In the genomic region with DNA sequence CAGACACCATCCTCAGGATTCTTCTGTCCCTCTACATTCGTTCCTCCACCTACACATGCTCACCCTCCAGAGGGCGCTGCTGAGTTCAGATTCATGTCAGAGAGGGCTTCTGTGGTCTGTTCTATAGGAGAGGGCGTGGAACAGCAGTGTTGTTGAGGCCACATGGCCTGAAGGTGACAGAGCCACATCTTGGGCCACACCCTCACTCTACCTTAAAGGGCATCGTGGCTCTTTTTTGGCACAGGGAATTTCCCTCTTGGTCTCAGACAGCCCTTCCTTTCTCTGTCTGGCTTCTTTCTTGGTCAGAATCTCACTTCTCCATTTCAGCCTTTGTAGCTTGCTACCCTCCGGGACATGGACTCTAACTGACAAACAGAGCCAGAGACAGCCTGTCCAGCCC, we compare ENCODE assay signal across 8 mouse cellular contexts. TPM values are rescaled to one million over a fixed set of nuclear protein-coding genes. Genes with fewer than 3 reads are reported as not detected.
DNase-seq lines count a peak whose midpoint lies in the region; ATAC-seq and TF ChIP-seq lines count a peak whose summit lies in the region.

No protein-coding gene starts in this region.

- H3K27me3 ChIP-seq in hindbrain, embryonic 14.5 days (ENCODE audit: control insufficient read depth, insufficient read depth, low read length): no peaks in the 10 kb centered on the region
- H3K27me3 ChIP-seq in hindbrain, embryonic 13.5 days: no peaks in the 10 kb centered on the region
- H3K27me3 ChIP-seq in hindbrain, postnatal 0 days (ENCODE audit: insufficient read depth, low read length): no peaks in the 10 kb centered on the region
- peaks cover 30% of the 10 kb centered on the region for H3K27me3 ChIP-seq in megakaryocyte, embryonic 14.5 days (replicated peaks)
- H3K27me3 ChIP-seq in stomach, embryonic 16.5 days (ENCODE audit: control insufficient read depth, insufficient read depth, low read length): no peaks in the 10 kb centered on the region

- WGBS in hindbrain, embryonic 14.5 days: 46% methylated on average over 5 of the region's 5 CpGs
- WGBS in hindbrain, embryonic 13.5 days: 52% methylated on average over 5 of the region's 5 CpGs
- WGBS in hindbrain, postnatal 0 days: 52% methylated on average over 5 of the region's 5 CpGs
- 33% methylated on average over 5 of the region's 5 CpGs for WGBS in stomach, embryonic 16.5 days

- H3K9me3 ChIP-seq in hindbrain, embryonic 14.5 days (ENCODE audit: control insufficient read depth, low read length): 0 out of 2 replicates have a peak, but pooled peaks cover 6% of the 10 kb centered on the region
- H3K9me3 ChIP-seq in hindbrain, embryonic 13.5 days: no peaks in the 10 kb centered on the region
- no peaks in the 10 kb centered on the region for H3K9me3 ChIP-seq in hindbrain, postnatal 0 days (ENCODE audit: low read length)
- H3K9me3 ChIP-seq in megakaryocyte, embryonic 14.5 days: peaks cover 17% of the 10 kb centered on the region
- peaks cover 8% of the 10 kb centered on the region; the same call in 1 of the 2 replicates for H3K9me3 ChIP-seq in stomach, embryonic 16.5 days (replicated peaks; ENCODE audit: control insufficient read depth, low read length)

- ATAC-seq in hindbrain, embryonic 14.5 days (ENCODE audit: low FRiP score): no peak
- no peak for ATAC-seq in hindbrain, embryonic 13.5 days (ENCODE audit: low FRiP score)
- ATAC-seq in erythroblast, adult 5-6 weeks (replicated peaks; ENCODE audit: low FRiP score, poor library complexity, severe bottlenecking): 0 out of 2 replicates have a peak, but pooled peaks have one; percentile 44
- no peak; the same call in 1 of the 2 replicates for ATAC-seq in hindbrain, postnatal 0 days
- no peak; the same call in 1 of the 2 replicates for ATAC-seq in stomach, embryonic 16.5 days (ENCODE audit: insufficient read depth, low FRiP score)

- no peaks in the 10 kb centered on the region for H3K4me1 ChIP-seq in hindbrain, embryonic 14.5 days (replicated peaks; ENCODE audit: control insufficient read depth, insufficient read depth, low read length)
- no peaks in the 10 kb centered on the region for H3K4me1 ChIP-seq in hindbrain, embryonic 13.5 days (replicated peaks)
- H3K4me1 ChIP-seq in hindbrain, postnatal 0 days (ENCODE audit: insufficient read depth, low read length): no peaks in the 10 kb centered on the region
- peaks cover 59% of the 10 kb centered on the region for H3K4me1 ChIP-seq in megakaryocyte, embryonic 14.5 days
- peaks cover 15% of the 10 kb centered on the region; the same call in 1 of the 2 replicates for H3K4me1 ChIP-seq in stomach, embryonic 16.5 days (ENCODE audit: control insufficient read depth, insufficient read depth, low read length)

- no peak overlapping the region for H3K4me2 ChIP-seq in hindbrain, embryonic 14.5 days (replicated peaks)
- H3K4me2 ChIP-seq in hindbrain, embryonic 13.5 days: no peak overlapping the region
- no peak overlapping the region for H3K4me2 ChIP-seq in hindbrain, postnatal 0 days (ENCODE audit: low read depth, low read length)
- no peak overlapping the region for H3K4me2 ChIP-seq in stomach, embryonic 16.5 days (ENCODE audit: low read depth, low read length)

- peak; percentile 38 for DNase-seq in hindbrain, embryonic 14.5 days (ENCODE audit: low spot score)
- DNase-seq in brain, adult 2 months (ENCODE audit: low read depth, low spot score): peak; percentile 82
- DNase-seq in hindbrain, postnatal 0 days (ENCODE audit: low spot score): peak; percentile 62
- peak; percentile 60 to 75 for DNase-seq in left cerebral cortex, postnatal 14 days (ENCODE audit: low spot score in 2 of 2)

- no peaks in the 10 kb centered on the region for H3K36me3 ChIP-seq in hindbrain, embryonic 14.5 days (replicated peaks; ENCODE audit: control insufficient read depth, insufficient read depth)
- no peaks in the 10 kb centered on the region for H3K36me3 ChIP-seq in hindbrain, embryonic 13.5 days
- H3K36me3 ChIP-seq in hindbrain, postnatal 0 days (ENCODE audit: insufficient read depth, low read length): no peaks in the 10 kb centered on the region
- peaks cover 6% of the 10 kb centered on the region for H3K36me3 ChIP-seq in megakaryocyte, embryonic 14.5 days (replicated peaks; ENCODE audit: low read length)
- H3K36me3 ChIP-seq in stomach, embryonic 16.5 days (ENCODE audit: control insufficient read depth, insufficient read depth, low read length): no peaks in the 10 kb centered on the region

- H3K9ac ChIP-seq in hindbrain, embryonic 14.5 days: no peak overlapping the region
- H3K9ac ChIP-seq in hindbrain, embryonic 13.5 days: no peak overlapping the region
- no peak overlapping the region for H3K9ac ChIP-seq in hindbrain, postnatal 0 days (replicated peaks; ENCODE audit: low read length)
- H3K9ac ChIP-seq in stomach, embryonic 16.5 days (ENCODE audit: low read length): no peak overlapping the region

- H3K4me3 ChIP-seq in hindbrain, embryonic 14.5 days (replicated peaks; ENCODE audit: low read length): no peak overlapping the region
- H3K4me3 ChIP-seq in hindbrain, embryonic 13.5 days: no peak overlapping the region
- no peak overlapping the region for H3K4me3 ChIP-seq in hindbrain, postnatal 0 days (ENCODE audit: low read length)
- peak overlapping the region; percentile 77 for H3K4me3 ChIP-seq in megakaryocyte, embryonic 14.5 days (replicated peaks)
- no peak overlapping the region for H3K4me3 ChIP-seq in stomach, embryonic 16.5 days (replicated peaks; ENCODE audit: low read length)

- intact Hi-C loops in left cerebral cortex, postnatal 14 days (cut with DNase I): loop anchor here (2.0 to 5.0 kb wide), 2 partner anchors 122 to 151 kb away; no protein-coding TSS in a partner anchor

- no peak overlapping the region for H3K27ac ChIP-seq in hindbrain, embryonic 14.5 days
- H3K27ac ChIP-seq in hindbrain, embryonic 13.5 days: no peak overlapping the region
- H3K27ac ChIP-seq in hindbrain, postnatal 0 days: no peak overlapping the region
- H3K27ac ChIP-seq in stomach, embryonic 16.5 days (ENCODE audit: low read length): peak overlapping the region; percentile 24; the same call in 1 of the 2 replicates

- TF ChIP-seq CTCF in hindbrain, postnatal 0 days (IDR thresholded peaks at IDR 0.05; ENCODE audit: low read depth): peak; percentile 76

RNA-seq across cellular contexts. Expression of gene Col15a1, which starts 43.1 kb away (rescaled TPM):
- polyA plus RNA-seq in hindbrain, embryonic 14.5 days (2014; fragmentation: Nextera tagmentation; extraction: Ambion mirVana): 4.7 and 5.6 TPM in 2 replicates
- 2.9 and 3.7 TPM in 2 replicates for polyA plus RNA-seq in hindbrain, embryonic 13.5 days (2015; fragmentation: Nextera tagmentation; extraction: Ambion mirVana)
- 1.9 TPM in 1 of 2 replicates, not detected in the other for total RNA-seq in erythroblast, adult 5-6 weeks (2015; ENCODE audit: low replicate concordance)
- total RNA-seq in erythroblast, adult 5-6 weeks (2017; ENCODE audit: low replicate concordance): not detected in 2 replicates
- 8.9 and 13.7 TPM in 2 replicates for total RNA-seq in hindbrain, postnatal 0 days (2014; rRNA removed)
- polyA plus RNA-seq in hindbrain, postnatal 0 days (2015; fragmentation: Nextera tagmentation; extraction: Ambion mirVana): 3.1 and 3.7 TPM in 2 replicates
- 10 to 100 TPM in 1 of 2 experiments, 1 to 10 TPM in 1; 9.0 to 13.0 TPM for total RNA-seq in left cerebral cortex, postnatal 14 days (2021)
- 0.16 TPM in 1 of 2 replicates, not detected in the other for polyA plus RNA-seq in megakaryocyte, embryonic 14.5 days (2012; ENCODE audit: insufficient read depth, low replicate concordance)
- 34.0 and 38.3 TPM in 2 replicates for polyA plus RNA-seq in stomach, embryonic 16.5 days (2015; fragmentation: Nextera tagmentation; extraction: Ambion mirVana)
